Mouse (Mus musculus) cerebellum, adult 11 months (tissue): ENCODE data around the gene Acyp1.

Experiments used
- DNase-seq: peaks from one replicate; pipeline ENCODE4 v3.0.0; 2022

The Acyp1 gene

DNA sequence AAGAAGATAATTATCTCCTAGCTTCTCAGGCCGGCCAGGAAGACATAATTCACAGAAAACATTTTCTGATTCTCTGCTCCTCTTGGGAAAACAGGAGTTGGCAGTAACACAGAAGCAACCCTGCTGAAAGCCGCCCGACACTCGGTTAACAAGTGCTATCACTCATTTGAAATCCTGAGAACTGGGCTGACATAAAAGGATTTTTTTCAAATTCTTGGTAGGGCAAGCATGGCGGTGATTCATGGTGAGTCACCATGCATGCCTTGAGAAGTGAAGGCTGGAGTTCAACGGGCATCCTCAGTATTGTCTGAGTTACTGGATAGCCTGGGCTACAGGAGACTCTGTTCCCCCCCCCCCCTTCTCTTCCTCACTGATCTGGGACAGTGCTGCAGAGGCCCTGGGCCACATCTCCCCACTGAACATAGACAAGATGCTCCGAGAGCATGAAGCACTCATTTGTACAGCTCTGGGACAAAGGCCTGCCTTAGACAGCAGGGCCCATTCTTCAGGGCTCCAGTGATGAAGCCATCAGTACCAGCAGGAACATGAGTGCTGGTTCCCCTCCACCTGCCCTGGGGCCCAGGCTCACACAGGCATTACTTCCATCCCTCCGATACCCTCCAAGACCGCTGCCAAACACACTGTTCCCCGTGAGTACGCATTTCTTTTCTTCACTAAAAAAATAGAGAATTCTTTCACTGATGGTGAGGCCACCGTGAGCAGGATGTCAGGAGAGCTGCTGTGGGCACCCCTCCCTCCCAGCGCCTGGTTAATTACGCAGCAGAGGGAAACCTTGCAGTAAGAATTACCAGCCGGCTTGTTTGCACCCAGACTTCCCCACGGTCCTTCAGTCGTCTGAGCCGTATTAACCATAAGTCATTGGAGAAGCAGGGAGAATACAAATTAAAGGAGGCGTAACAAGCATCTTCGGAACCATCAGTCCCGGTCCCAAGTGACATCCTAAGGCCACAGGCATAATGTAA, 54.6 kb downstream of the Acyp1 start:
- no peak for DNase-seq

DNA sequence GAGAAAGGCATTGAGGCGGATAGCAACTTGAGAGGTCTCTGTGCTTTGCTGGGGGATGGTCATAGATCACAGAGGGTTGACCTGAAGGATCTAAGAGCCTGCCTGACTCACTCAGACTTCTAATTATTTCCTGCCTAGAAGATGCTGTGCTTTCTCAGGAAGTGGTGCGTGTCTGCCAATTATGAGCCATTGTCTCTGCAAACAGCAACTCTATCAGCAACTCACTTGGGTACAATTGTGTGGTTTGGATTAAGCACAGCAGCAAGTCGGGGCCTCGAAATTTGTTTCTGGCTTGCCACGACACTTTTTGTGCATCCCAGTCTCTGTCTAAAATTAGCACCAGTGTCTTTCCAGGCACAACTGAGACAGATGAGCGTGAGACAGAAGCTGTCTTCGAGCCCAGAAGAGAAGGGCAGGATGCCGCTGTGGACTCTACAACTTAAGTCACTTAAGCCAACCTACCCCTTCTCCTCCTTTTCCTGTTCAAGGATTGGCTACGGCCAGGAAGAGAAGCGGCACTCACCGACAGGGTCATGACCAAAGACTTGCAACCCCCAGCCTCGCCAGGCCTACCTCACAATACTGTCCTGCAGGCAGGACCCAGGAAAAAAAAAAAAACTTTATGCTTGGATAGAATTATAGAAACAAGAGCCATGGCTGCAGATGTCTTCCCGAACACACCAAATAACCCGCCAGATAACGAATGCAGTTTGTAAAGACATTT, 60.2 kb downstream of the Acyp1 start:
- DNase-seq, result no peak

DNA sequence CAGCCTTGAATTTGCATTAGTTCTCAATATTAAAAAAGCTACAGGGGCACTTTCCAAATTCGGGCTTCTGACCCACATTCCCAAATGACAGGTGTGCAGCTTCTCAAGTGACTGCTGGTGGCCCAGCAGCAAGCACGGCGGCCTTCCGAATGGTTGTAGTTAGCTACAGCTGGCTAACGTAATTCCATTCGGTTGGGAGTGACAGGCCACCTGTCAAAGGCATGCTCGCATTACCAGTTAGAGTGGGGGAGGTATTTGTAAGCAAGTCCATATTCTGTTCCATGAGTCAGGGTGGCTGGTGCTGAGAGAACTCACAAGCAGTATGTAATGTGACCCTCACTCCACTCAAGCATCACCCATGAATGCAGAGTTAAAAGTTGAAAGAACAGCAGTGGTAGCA, 61.0 kb downstream of the Acyp1 start:
- DNase-seq, result no peak
